8 mouse cellular contexts compared by ENCODE assay signal in the genomic region with DNA sequence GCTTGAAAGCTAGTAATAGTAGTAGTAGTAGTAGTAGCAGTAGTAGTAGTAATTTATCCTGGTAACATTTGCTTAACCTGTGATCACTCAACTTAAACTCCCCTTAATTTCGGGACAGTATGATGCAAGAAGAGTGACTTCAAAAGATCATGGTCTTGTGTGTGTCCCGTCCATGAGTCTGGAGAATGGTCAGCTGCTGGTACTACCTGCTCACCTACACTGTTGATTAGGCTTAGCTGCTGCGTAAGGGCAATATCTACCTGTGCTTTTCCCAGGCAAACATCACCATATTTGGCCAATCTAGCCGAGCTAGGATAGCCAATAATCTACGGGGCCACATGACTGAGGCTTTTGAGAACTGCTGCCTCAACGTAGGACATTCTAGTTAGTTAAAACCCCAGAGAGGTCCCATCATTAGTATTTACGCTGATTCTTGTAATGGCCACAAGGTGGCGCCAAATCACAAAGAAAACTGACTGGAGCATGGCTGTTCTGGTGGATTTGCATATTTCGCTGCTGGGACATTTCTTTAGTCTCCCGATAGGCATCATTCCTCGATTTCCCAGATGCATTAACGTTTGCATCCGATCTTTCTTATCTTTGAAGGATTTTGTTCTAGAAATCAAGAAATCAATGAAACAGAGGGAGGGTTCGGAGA. TPM values are rescaled to one million over a fixed set of nuclear protein-coding genes. Genes with fewer than 3 reads are reported as not detected.
DNase-seq lines count a peak whose midpoint lies in the region; ATAC-seq and TF ChIP-seq lines count a peak whose summit lies in the region.

No protein-coding gene starts in this region.

- peak; percentile 80 for DNase-seq in brain, adult 2 months (ENCODE audit: low read depth, low spot score)
- DNase-seq in kidney, postnatal 14 days, result peak; percentile 74
- DNase-seq in liver, embryonic 11.5 days (ENCODE audit: low spot score), result peak; percentile 42
- DNase-seq in stomach, postnatal 0 days (ENCODE audit: low spot score), result peak; percentile 57

- no peaks in the 10 kb centered on the region for H3K79me2 ChIP-seq in myocyte (ENCODE audit: control insufficient read depth, insufficient read depth)

- H3ac ChIP-seq in myocyte (ENCODE audit: control insufficient read depth, insufficient read length), result no peak overlapping the region

- TF ChIP-seq EP300 in stomach, postnatal 0 days (optimal IDR thresholded peaks at IDR 0.05), result no peak

- no peak overlapping the region for H3K27ac ChIP-seq in heart, embryonic 16.5 days (ENCODE audit: low read length)
- no peak overlapping the region for H3K27ac ChIP-seq in liver, embryonic 11.5 days (ENCODE audit: low read depth, low read length)
- no peak overlapping the region for H3K27ac ChIP-seq in stomach, postnatal 0 days (replicated peaks)

- ATAC-seq in CD4-positive, CD25-positive, alpha-beta regulatory T cell, adult 4 months, result peak; percentile 63
- peak; percentile 71; the same call in 1 of the 2 replicates for ATAC-seq in erythroid progenitor cell, adult 5-6 weeks (replicated peaks; ENCODE audit: low FRiP score, poor library complexity, severe bottlenecking)
- peak; percentile 63; the same call in 1 of the 2 replicates for ATAC-seq in heart, embryonic 16.5 days (replicated peaks; ENCODE audit: extremely low read depth, insufficient read depth, low FRiP score)
- peak; percentile 58; the same call in 1 of the 2 replicates for ATAC-seq in liver, embryonic 11.5 days (replicated peaks; ENCODE audit: low FRiP score)
- ATAC-seq in stomach, postnatal 0 days (ENCODE audit: low FRiP score, low TSS enrichment), result peak; percentile 74; the same call in 1 of the 2 replicates

- WGBS in heart, embryonic 16.5 days, result 14% methylated on average over 14 of the region's 14 CpGs
- WGBS in liver, embryonic 11.5 days, result 16% methylated on average over 14 of the region's 14 CpGs
- 15% methylated on average over 14 of the region's 14 CpGs for WGBS in stomach, postnatal 0 days

- no peaks in the 10 kb centered on the region for H3K9me3 ChIP-seq in heart, embryonic 16.5 days (replicated peaks; ENCODE audit: control insufficient read depth, low read length)
- H3K9me3 ChIP-seq in liver, embryonic 11.5 days (ENCODE audit: control insufficient read depth, low read length), result no peaks in the 10 kb centered on the region
- no peaks in the 10 kb centered on the region for H3K9me3 ChIP-seq in stomach, postnatal 0 days (ENCODE audit: control insufficient read depth, low read length)

- TF ChIP-seq CTCF in stomach, postnatal 0 days (IDR thresholded peaks at IDR 0.05; ENCODE audit: low read depth), result peak; percentile 91

- no peak for TF ChIP-seq POLR2A in myocyte (IDR thresholded peaks at IDR 0.05; ENCODE audit: insufficient read length, low read depth)

- H3K4me3 ChIP-seq in heart, embryonic 16.5 days (ENCODE audit: low read length), result no peak overlapping the region
- no peak overlapping the region; the same call in 1 of the 2 replicates for H3K4me3 ChIP-seq in liver, embryonic 11.5 days (ENCODE audit: low read depth, low read length)
- H3K4me3 ChIP-seq in myocyte, result no peak overlapping the region
- no peak overlapping the region for H3K4me3 ChIP-seq in stomach, postnatal 0 days (ENCODE audit: low read depth, low read length)

- no peaks in the 10 kb centered on the region for H3K36me3 ChIP-seq in heart, embryonic 16.5 days (ENCODE audit: control insufficient read depth, insufficient read depth)
- H3K36me3 ChIP-seq in liver, embryonic 11.5 days (ENCODE audit: control insufficient read depth, insufficient read depth, low read length), result no peaks in the 10 kb centered on the region
- H3K36me3 ChIP-seq in myocyte (ENCODE audit: control insufficient read depth, insufficient read depth), result no peaks in the 10 kb centered on the region
- H3K36me3 ChIP-seq in stomach, postnatal 0 days (ENCODE audit: control insufficient read depth, insufficient read depth, low read length), result no peaks in the 10 kb centered on the region

- H3K9ac ChIP-seq in heart, embryonic 16.5 days (ENCODE audit: low read length), result 0 out of 2 replicates have a peak overlapping the region, but pooled peaks have one; percentile 5
- H3K9ac ChIP-seq in liver, embryonic 11.5 days (ENCODE audit: low read depth, low read length), result no peak overlapping the region
- H3K9ac ChIP-seq in stomach, postnatal 0 days (ENCODE audit: low read length), result no peak overlapping the region

- H3K27me3 ChIP-seq in heart, embryonic 16.5 days (ENCODE audit: control insufficient read depth, insufficient read depth, low read length), result no peaks in the 10 kb centered on the region
- H3K27me3 ChIP-seq in liver, embryonic 11.5 days (replicated peaks; ENCODE audit: control insufficient read depth, insufficient read depth, low read length), result no peaks in the 10 kb centered on the region
- H3K27me3 ChIP-seq in myocyte (ENCODE audit: control insufficient read depth, insufficient read depth, insufficient read length), result no peaks in the 10 kb centered on the region
- H3K27me3 ChIP-seq in stomach, postnatal 0 days (ENCODE audit: control insufficient read depth, insufficient read depth, low read length), result no peaks in the 10 kb centered on the region

- H3K4me2 ChIP-seq in heart, embryonic 16.5 days (ENCODE audit: low read depth, low read length), result peak overlapping the region; percentile 50
- peak overlapping the region; percentile 42 for H3K4me2 ChIP-seq in liver, embryonic 11.5 days
- H3K4me2 ChIP-seq in myocyte (ENCODE audit: low read depth), result peak overlapping the region; percentile 63
- H3K4me2 ChIP-seq in stomach, postnatal 0 days (replicated peaks; ENCODE audit: low read depth), result peak overlapping the region; percentile 40

- no peaks in the 10 kb centered on the region for H3K4me1 ChIP-seq in heart, embryonic 16.5 days (ENCODE audit: control insufficient read depth, insufficient read depth, low read length)
- H3K4me1 ChIP-seq in liver, embryonic 11.5 days (replicated peaks; ENCODE audit: control insufficient read depth, insufficient read depth, low read length), result no peaks in the 10 kb centered on the region
- no peaks in the 10 kb centered on the region for H3K4me1 ChIP-seq in stomach, postnatal 0 days (replicated peaks; ENCODE audit: control insufficient read depth, insufficient read depth)

TF ChIP-seq in myocyte, 11 proteins besides CTCF, POLR2A, EP300 and RAD21:
- no peak for TF ChIP-seq CEBPB (IDR thresholded peaks at IDR 0.05; ENCODE audit: insufficient read depth, poor library complexity, severe bottlenecking)
- no peak for TF ChIP-seq MAX (IDR thresholded peaks at IDR 0.05; ENCODE audit: low read depth)
- no peak for TF ChIP-seq E2F4 (IDR thresholded peaks at IDR 0.05; ENCODE audit: insufficient read depth)
- no peak for TF ChIP-seq MYOG (IDR thresholded peaks at IDR 0.05; ENCODE audit: control insufficient read depth in 1 of 3, insufficient read depth in 1 of 3, insufficient read length in 2 of 3, low read depth in 2 of 3)
- TF ChIP-seq POLR2AphosphoS2 (IDR thresholded peaks at IDR 0.05; ENCODE audit: insufficient read length, low read depth), result no peak
- TF ChIP-seq MYOD1 (IDR thresholded peaks at IDR 0.05; ENCODE audit: control insufficient read depth in 1 of 3, insufficient read length in 2 of 3, low read depth in 2 of 3), result no peak

RNA-seq across cellular contexts. Expression of gene Arhgap15, which starts 26.0 kb away (rescaled TPM):
- 100 to 1,000 TPM; 365 to 377 TPM for polyA plus RNA-seq in CD4-positive, CD25-positive, alpha-beta regulatory T cell, adult 4 months (2017; shearing (Covaris generic))
- 20.9 and 39.8 TPM in 2 replicates for total RNA-seq in erythroid progenitor cell, adult 5-6 weeks (2015; ENCODE audit: low replicate concordance)
- 9.7 and 21.3 TPM in 2 replicates for total RNA-seq in erythroid progenitor cell, adult 5-6 weeks (2017; ENCODE audit: low replicate concordance)
- polyA plus RNA-seq in heart, embryonic 16.5 days (2015; fragmentation: Nextera tagmentation; extraction: Ambion mirVana), result 2.4 and 7.2 TPM in 2 replicates
- polyA plus RNA-seq in liver, embryonic 11.5 days (2014; fragmentation: Nextera tagmentation; extraction: Ambion mirVana), result 6.4 and 7.4 TPM in 2 replicates
- polyA plus RNA-seq in myocyte (2012; fragmentation: generic; extraction: Trizol), result not detected
- 0.93 and 0.98 TPM in 2 replicates for polyA plus RNA-seq in stomach, postnatal 0 days (2015; fragmentation: Nextera tagmentation; extraction: Ambion mirVana)

Comparison
In these comparisons a context has a peak if more than half of its experiments do, and no peak if none do; other contexts are left out.
1. RNA of gene Arhgap15, which starts 26.0 kb away (polyA plus RNA-seq): 365 to 377 TPM in CD4-positive, CD25-positive, alpha-beta regulatory T cell, adult 4 months; 6.4 to 7.4 TPM in liver, embryonic 11.5 days, 2.4 to 7.2 TPM in heart, embryonic 16.5 days, 0.93 to 0.98 TPM in stomach, postnatal 0 days and not detected in myocyte (single experiment); every median in the first group is over 10 times any median in the second.
2. Peak in every context shown above with its lines, with median percentiles within 50 percentile points of each other: ATAC-seq, DNase-seq and H3K4me2 ChIP-seq.